Mouse (Mus musculus) liver, postnatal 0 days (tissue): ENCODE measurements around the gene Gm10490. TPM values are rescaled to one million over a fixed set of nuclear protein-coding genes. Genes with fewer than 3 reads are reported as not detected.
A peak's percentile ranks its signal among the peaks of the same experiment; 100 is the strongest.
"Not testable (repeated sequence)": the region's sequence is repeated elsewhere in the genome, so short reads cannot be mapped to it uniquely, and the experiment has no call there.

Experiments used
- ATAC-seq: fragments of 200-750 bp; cut with Nextera tagmentation; 2 replicates; pipeline ENCODE4 v1.8.0; 2017; ENCODE audit warnings: mild to moderate bottlenecking, moderate library complexity
- DNase-seq: peaks from one replicate; pipeline ENCODE4 v3.0.0-alpha.2; 2016
- H3K27ac ChIP-seq: fragments of 300-500 bp; sonication (generic); 2 replicates; pipeline ENCODE4 v1.5.1; 2014; ENCODE audit warnings: antibody characterized with exemption, moderate library complexity, mild to moderate bottlenecking, low read depth
- H3K27me3 ChIP-seq: fragments of 300-500 bp; sonication (generic); 2 replicates; pipeline ENCODE4 v1.6.1; 2014; ENCODE audit warnings: low read length, control low read depth, mixed read lengths; ENCODE audit not compliant: insufficient read depth
- H3K36me3 ChIP-seq: fragments of 300-500 bp; sonication (generic); replicated peaks from 2 replicates; pipeline ENCODE4 v1.6.1; 2014; ENCODE audit warnings: mild to moderate bottlenecking, control low read depth, low read length, moderate library complexity, mixed read lengths; ENCODE audit not compliant: insufficient read depth
- H3K4me1 ChIP-seq: fragments of 300-500 bp; sonication (generic); 2 replicates; pipeline ENCODE4 v1.6.1; 2014; ENCODE audit warnings: antibody characterized with exemption, mild to moderate bottlenecking, control low read depth; ENCODE audit not compliant: insufficient read depth
- H3K4me2 ChIP-seq: fragments of 300-500 bp; sonication (generic); 2 replicates; pipeline ENCODE4 v1.6.1; 2014; ENCODE audit warnings: low read depth, mild to moderate bottlenecking, low read length, moderate library complexity, mixed read lengths
- H3K4me3 ChIP-seq: fragments of 300-500 bp; sonication (generic); 2 replicates; pipeline ENCODE4 v1.5.1; 2014; ENCODE audit warnings: low read depth, low read length
- H3K9ac ChIP-seq: fragments of 300-500 bp; sonication (generic); replicated peaks from 2 replicates; pipeline ENCODE4 v1.6.1; 2014; ENCODE audit warnings: mild to moderate bottlenecking, moderate library complexity
- H3K9me3 ChIP-seq: fragments of 300-500 bp; sonication (generic); 2 replicates; pipeline ENCODE4 v1.6.1; 2016; ENCODE audit warnings: mild to moderate bottlenecking, control low read depth, low read length, mixed read lengths
- CTCF ChIP-seq: sonication (generic); IDR thresholded peaks from 2 replicates; pipeline ENCODE4 v1.5.1; 2016; ENCODE audit warnings: antibody characterized with exemption, low read depth
- EP300 ChIP-seq: IDR thresholded peaks from 2 replicates; pipeline ENCODE4 v1.6.1; 2016; ENCODE audit warnings: antibody characterized with exemption, low read depth, mild to moderate bottlenecking
- WGBS: fragments of 180-500 bp; shearing (Covaris S2); extraction: QIAGEN DNeasy Blood & Tissue Kit; methylation state at CpG from one replicate; pipeline ENCODE4 v1.1.7; 2014; ENCODE audit not compliant: insufficient replicate concordance; 5-methylcytosine and 5-hydroxymethylcytosine counted together
- polyA plus RNA-seq: library from polyadenylated mRNA; unstranded; fragments of >200 nt; fragmentation: Nextera tagmentation; extraction: Ambion mirVana; gene quantifications from 2 replicates; pipeline ENCODE4 v1.2.1, GENCODE M21; 2015

Gm10490 gene
- polyA plus RNA-seq: not detected in 2 replicates

GRCm38 (mm10) chrX:7909242-7909641, at the start of gene Gm10490:
TSS of gene Gm10490 (plus strand) at chrX:7909542.
- 73% methylated on average over 4 of the region's 4 CpGs for WGBS
- not testable (repeated sequence) for H3K36me3 ChIP-seq, H3K9ac ChIP-seq, H3K4me3 ChIP-seq, H3K27ac ChIP-seq, H3K4me1 ChIP-seq, H3K27me3 ChIP-seq, H3K9me3 ChIP-seq, H3K4me2 ChIP-seq, ATAC-seq, DNase-seq

- 74% methylated on average over 1 of the region's 1 CpGs for WGBS
- DNase-seq (no peak), ATAC-seq (no peak)
- Histone ChIP-seq H3K4me3 (no peak overlapping the region), H3K27me3 (no peaks in the 10 kb centered on the region), H3K36me3 (peaks cover 12% of the 10 kb centered on the region), H3K4me2 (no peak overlapping the region), H3K9me3 (no peaks in the 10 kb centered on the region), H3K27ac (no peak overlapping the region), H3K9ac (no peak overlapping the region), H3K4me1 (peaks cover 5% of the 10 kb centered on the region; the same call in 1 of the 2 replicates)
- TF ChIP-seq EP300 (no peak), CTCF (no peak)
Observed at GRCm38 (mm10) chrX:7863181-7863580, 46.2 kb upstream of the Gm10490 start.

- TF ChIP-seq CTCF (no peak), EP300 (no peak)
- Histone ChIP-seq H3K4me3 (no peak overlapping the region), H3K27ac (no peak overlapping the region), H3K4me2 (no peak overlapping the region), H3K27me3 (no peaks in the 10 kb centered on the region), H3K36me3 (peaks cover 12% of the 10 kb centered on the region), H3K9ac (no peak overlapping the region), H3K4me1 (peaks cover 5% of the 10 kb centered on the region; the same call in 1 of the 2 replicates), H3K9me3 (no peaks in the 10 kb centered on the region)
- WGBS: 53% methylated on average over 3 of the region's 3 CpGs
- no peak for DNase-seq
- ATAC-seq: no peak
Observed at GRCm38 (mm10) chrX:7864551-7864950, 44.8 kb upstream of the Gm10490 start.

GRCm38 (mm10) chrX:7865343-7865742, 44.0 kb upstream of the Gm10490 start:
- no peak overlapping the region for H3K27ac ChIP-seq
- H3K9ac ChIP-seq: no peak overlapping the region
- H3K36me3 ChIP-seq: peaks cover 14% of the 10 kb centered on the region; the same call in 1 of the 2 replicates
- H3K4me2 ChIP-seq: no peak overlapping the region
- no peaks in the 10 kb centered on the region for H3K27me3 ChIP-seq
- WGBS: 49% methylated on average over 2 of the region's 2 CpGs
- no peaks in the 10 kb centered on the region for H3K9me3 ChIP-seq
- H3K4me3 ChIP-seq: no peak overlapping the region
- H3K4me1 ChIP-seq: 0 out of 2 replicates have a peak, but pooled peaks cover 5% of the 10 kb centered on the region
- TF ChIP-seq CTCF (no peak), EP300 (no peak)
- ATAC-seq (no peak), DNase-seq (no peak)

- ATAC-seq (no peak), DNase-seq (no peak)
- 22% methylated on average over 2 of the region's 2 CpGs for WGBS
- Histone ChIP-seq H3K4me1 (0 out of 2 replicates have a peak, but pooled peaks cover 5% of the 10 kb centered on the region), H3K4me2 (no peak overlapping the region), H3K27me3 (no peaks in the 10 kb centered on the region), H3K4me3 (no peak overlapping the region), H3K9ac (no peak overlapping the region), H3K9me3 (no peaks in the 10 kb centered on the region), H3K36me3 (peaks cover 14% of the 10 kb centered on the region; the same call in 1 of the 2 replicates), H3K27ac (0 out of 2 replicates have a peak overlapping the region, but pooled peaks have one; percentile 2)
- TF ChIP-seq CTCF (no peak), EP300 (no peak)
Observed at GRCm38 (mm10) chrX:7865786-7866185, 43.6 kb upstream of the Gm10490 start.

- no peak overlapping the region for H3K4me3 ChIP-seq
- peaks cover 24% of the 10 kb centered on the region for H3K36me3 ChIP-seq
- DNase-seq (no peak), ATAC-seq (no peak)
- WGBS: 94% methylated on average over 1 of the region's 1 CpGs
- no peak overlapping the region for H3K27ac ChIP-seq
- no peak overlapping the region for H3K4me2 ChIP-seq
- H3K9me3 ChIP-seq: no peaks in the 10 kb centered on the region
- no peak overlapping the region for H3K9ac ChIP-seq
- no peaks in the 10 kb centered on the region for H3K27me3 ChIP-seq
- TF ChIP-seq EP300 (no peak), CTCF (no peak)
- 0 out of 2 replicates have a peak, but pooled peaks cover 5% of the 10 kb centered on the region for H3K4me1 ChIP-seq
Observed at GRCm38 (mm10) chrX:7867141-7867540, 42.2 kb upstream of the Gm10490 start.

GRCm38 (mm10) chrX:7868506-7868905, 40.8 kb upstream of the Gm10490 start:
- no peak overlapping the region for H3K9ac ChIP-seq
- no peak overlapping the region for H3K27ac ChIP-seq
- 54% methylated on average over 2 of the region's 2 CpGs for WGBS
- no peaks in the 10 kb centered on the region for H3K27me3 ChIP-seq
- DNase-seq (no peak), ATAC-seq (no peak)
- peaks cover 37% of the 10 kb centered on the region for H3K36me3 ChIP-seq
- TF ChIP-seq CTCF: no peak
- no peak for TF ChIP-seq EP300
- no peaks in the 10 kb centered on the region for H3K9me3 ChIP-seq
- no peak overlapping the region for H3K4me3 ChIP-seq
- H3K4me1 ChIP-seq: 0 out of 2 replicates have a peak, but pooled peaks cover 5% of the 10 kb centered on the region
- no peak overlapping the region for H3K4me2 ChIP-seq
